Comparison of ENCODE assay signal across 8 mouse cellular contexts in the genomic region with DNA sequence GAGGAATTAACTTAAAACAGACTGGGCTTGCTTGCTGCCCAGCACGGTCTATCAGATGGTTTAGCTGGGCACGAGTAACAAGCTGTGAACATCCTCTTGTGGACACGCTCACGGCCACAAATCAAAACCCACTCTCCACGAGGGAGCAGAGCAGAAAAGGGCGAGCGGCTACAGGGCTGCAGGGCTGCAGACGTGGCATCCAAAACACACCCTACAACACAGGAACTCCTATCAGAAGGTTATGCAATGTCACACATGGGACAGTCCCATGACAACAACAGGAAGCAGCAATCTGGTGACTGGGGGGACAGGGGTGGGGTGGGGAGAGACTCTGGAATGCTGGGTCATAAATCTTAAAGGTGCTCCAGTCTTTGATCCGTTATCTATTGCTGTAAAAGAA. TPM values are rescaled to one million over a fixed set of nuclear protein-coding genes. Genes with fewer than 3 reads are reported as not detected.
A peak's percentile ranks its signal among the peaks of the same experiment; 100 is the strongest.
DNase-seq lines count a peak whose midpoint lies in the region; ATAC-seq and TF ChIP-seq lines count a peak whose summit lies in the region.

No protein-coding gene starts in this region.

- H3K36me3 ChIP-seq in hindbrain, embryonic 10.5 days, result no peaks in the 10 kb centered on the region
- H3K36me3 ChIP-seq in hindbrain, embryonic 16.5 days (ENCODE audit: control insufficient read depth, insufficient read depth, low read length), result no peaks in the 10 kb centered on the region
- H3K36me3 ChIP-seq in heart, embryonic 12.5 days, result no peaks in the 10 kb centered on the region
- H3K36me3 ChIP-seq in forebrain, postnatal 0 days (ENCODE audit: insufficient read depth), result no peaks in the 10 kb centered on the region

- no peaks in the 10 kb centered on the region for H3K9me3 ChIP-seq in hindbrain, embryonic 10.5 days
- no peaks in the 10 kb centered on the region for H3K9me3 ChIP-seq in hindbrain, embryonic 16.5 days (ENCODE audit: control insufficient read depth, low read length)
- no peaks in the 10 kb centered on the region for H3K9me3 ChIP-seq in heart, embryonic 12.5 days (replicated peaks)
- H3K9me3 ChIP-seq in forebrain, postnatal 0 days (ENCODE audit: low read length), result no peaks in the 10 kb centered on the region

- peak overlapping the region; percentile 50; the same call in 1 of the 2 replicates for H3K27ac ChIP-seq in hindbrain, embryonic 10.5 days
- no peak overlapping the region for H3K27ac ChIP-seq in hindbrain, embryonic 16.5 days (ENCODE audit: low read depth, low read length)
- peak overlapping the region; percentile 42 for H3K27ac ChIP-seq in heart, embryonic 12.5 days (ENCODE audit: poor library complexity, severe bottlenecking)
- H3K27ac ChIP-seq in forebrain, postnatal 0 days (ENCODE audit: low read depth, low read length), result no peak overlapping the region

- no peak overlapping the region for H3K4me2 ChIP-seq in hindbrain, embryonic 16.5 days (ENCODE audit: low read length)
- H3K4me2 ChIP-seq in heart, embryonic 12.5 days, result no peak overlapping the region
- H3K4me2 ChIP-seq in forebrain, postnatal 0 days (ENCODE audit: low read depth), result no peak overlapping the region

- WGBS in hindbrain, embryonic 10.5 days, result 72% methylated on average over 9 of the region's 9 CpGs
- WGBS in hindbrain, embryonic 16.5 days, result 69% methylated on average over 9 of the region's 9 CpGs
- WGBS in heart, embryonic 12.5 days, result 57% methylated on average over 9 of the region's 9 CpGs
- WGBS in forebrain, postnatal 0 days, result 73% methylated on average over 9 of the region's 9 CpGs

- no peak for DNase-seq in hindbrain, embryonic 10.5 days (ENCODE audit: low spot score)
- DNase-seq in kidney, postnatal 36 days, result peak; percentile 53 to 74
- DNase-seq in forebrain, postnatal 0 days, result no peak
- no peak for DNase-seq in retina, postnatal 1 day
- no peak for DNase-seq in thymus, postnatal 0 days (ENCODE audit: low spot score)

- no peak overlapping the region for H3K9ac ChIP-seq in hindbrain, embryonic 16.5 days (ENCODE audit: low read depth, low read length)
- H3K9ac ChIP-seq in heart, embryonic 12.5 days, result no peak overlapping the region
- no peak overlapping the region for H3K9ac ChIP-seq in forebrain, postnatal 0 days

- TF ChIP-seq CTCF in forebrain, postnatal 0 days (IDR thresholded peaks at IDR 0.05; ENCODE audit: low read depth), result no peak

- H3K4me3 ChIP-seq in hindbrain, embryonic 10.5 days, result no peak overlapping the region
- H3K4me3 ChIP-seq in hindbrain, embryonic 16.5 days (ENCODE audit: low read length), result no peak overlapping the region
- no peak overlapping the region for H3K4me3 ChIP-seq in heart, embryonic 12.5 days
- H3K4me3 ChIP-seq in forebrain, postnatal 0 days (ENCODE audit: low read depth, low read length), result no peak overlapping the region

- no peaks in the 10 kb centered on the region for H3K27me3 ChIP-seq in hindbrain, embryonic 10.5 days (ENCODE audit: insufficient read depth, poor library complexity, severe bottlenecking)
- H3K27me3 ChIP-seq in hindbrain, embryonic 16.5 days (replicated peaks; ENCODE audit: control insufficient read depth, insufficient read depth, low read length), result no peaks in the 10 kb centered on the region
- H3K27me3 ChIP-seq in heart, embryonic 12.5 days (replicated peaks), result no peaks in the 10 kb centered on the region
- H3K27me3 ChIP-seq in forebrain, postnatal 0 days (ENCODE audit: insufficient read depth, low read length), result no peaks in the 10 kb centered on the region

- ATAC-seq in hindbrain, embryonic 16.5 days, result no peak
- peak; percentile 51; the same call in 1 of the 2 replicates for ATAC-seq in heart, embryonic 12.5 days (ENCODE audit: insufficient number of reproducible peaks, low FRiP score)
- ATAC-seq in megakaryocyte-erythroid progenitor cell, adult 5-6 weeks (replicated peaks; ENCODE audit: low FRiP score, low TSS enrichment, poor library complexity, severe bottlenecking), result 0 out of 2 replicates have a peak, but pooled peaks have one; percentile 15
- ATAC-seq in forebrain, postnatal 0 days, result no peak

- peaks cover 51% of the 10 kb centered on the region for H3K4me1 ChIP-seq in hindbrain, embryonic 10.5 days (replicated peaks)
- 0 out of 2 replicates have a peak, but pooled peaks cover 3% of the 10 kb centered on the region for H3K4me1 ChIP-seq in hindbrain, embryonic 16.5 days (ENCODE audit: control insufficient read depth, insufficient read depth, low read depth, low read length)
- H3K4me1 ChIP-seq in heart, embryonic 12.5 days (replicated peaks), result peaks cover 29% of the 10 kb centered on the region
- H3K4me1 ChIP-seq in forebrain, postnatal 0 days (ENCODE audit: insufficient read depth), result 0 out of 2 replicates have a peak, but pooled peaks cover 4% of the 10 kb centered on the region

RNA-seq across cellular contexts. Expression of gene Coro1c, which starts 10.1 kb away (rescaled TPM):
- polyA plus RNA-seq in hindbrain, embryonic 10.5 days (2016; fragmentation: Nextera tagmentation; extraction: Ambion mirVana), result 248 and 258 TPM in 2 replicates
- polyA plus RNA-seq in hindbrain, embryonic 16.5 days (2015; fragmentation: Nextera tagmentation; extraction: Ambion mirVana), result 176 and 191 TPM in 2 replicates
- 137 and 141 TPM in 2 replicates for polyA plus RNA-seq in heart, embryonic 12.5 days (2016; fragmentation: Nextera tagmentation; extraction: Ambion mirVana)
- 56.5 and 80.4 TPM in 2 replicates for total RNA-seq in megakaryocyte-erythroid progenitor cell, adult 5-6 weeks (2014; fragmentation: Nextera tagmentation)
- 75.7 and 78.0 TPM in 2 replicates for total RNA-seq in megakaryocyte-erythroid progenitor cell, adult 5-6 weeks (2017)
- total RNA-seq in forebrain, postnatal 0 days (2014; rRNA removed), result 159 and 178 TPM in 2 replicates
- polyA plus RNA-seq in forebrain, postnatal 0 days (2015; fragmentation: Nextera tagmentation; extraction: Ambion mirVana), result 148 and 167 TPM in 2 replicates
- 71.3 and 75.3 TPM in 2 replicates for polyA plus RNA-seq in thymus, postnatal 0 days (2015; fragmentation: Nextera tagmentation; extraction: Ambion mirVana)

Comparison
In these comparisons a context has a peak if more than half of its experiments do, and no peak if none do; other contexts are left out.
1. H3K27ac ChIP-seq: peak in hindbrain, embryonic 10.5 days (single experiment) and heart, embryonic 12.5 days (single experiment); none in hindbrain, embryonic 16.5 days (single experiment) and forebrain, postnatal 0 days (single experiment).
2. DNase-seq: peak in kidney, postnatal 36 days (2 of 2); none in hindbrain, embryonic 10.5 days (single experiment), forebrain, postnatal 0 days (single experiment), retina, postnatal 1 day (single experiment) and thymus, postnatal 0 days (single experiment).
3. ATAC-seq: peak in heart, embryonic 12.5 days (single experiment) and megakaryocyte-erythroid progenitor cell, adult 5-6 weeks (single experiment); none in hindbrain, embryonic 16.5 days (single experiment) and forebrain, postnatal 0 days (single experiment).